Mouse (Mus musculus) adipose tissue, adult 10 weeks (tissue): Measurements from ENCODE around the gene Olfr362. TPM values are rescaled to one million over a fixed set of nuclear protein-coding genes. Genes with fewer than 3 reads are reported as not detected.

Experiments used
- polyA plus RNA-seq: library from polyadenylated mRNA; stranded (reverse); fragments of 350-450 nt; fragmentation: Illumina TruSeq; extraction: RNeasy Lipid Tissue Mini Kit (QIAGEN cat#74804); gene quantifications from one replicate; pipeline ENCODE4 v1.2.3, GENCODE M21; 2014; ENCODE audit warnings: low read depth, low replicate concordance

Olfr362 gene
- not detected for polyA plus RNA-seq

GRCm38 (mm10) chr2:37117810-37118209, at the start of gene Olfr362:
Gene Olfr362, minus strand, starts transcription at chr2:37117910.

GRCm38 (mm10) chr2:37139022-37139421, 21.3 kb upstream of the Olfr362 start, which contains the start of gene Olfr364-ps1:
Gene Olfr364-ps1, plus strand, starts transcription at chr2:37139322.

GRCm38 (mm10) chr2:37089190-37089589, 28.5 kb downstream of the Olfr362 start, which contains the start of gene Olfr361:
Gene Olfr361, minus strand, starts transcription at chr2:37089290.

GRCm38 (mm10) chr2:37065446-37065845, 52.3 kb downstream of the Olfr362 start, which contains the start of gene Olfr360:
Gene Olfr360, plus strand, starts transcription at chr2:37065746.

Other genes with a start within 250 kb of the Olfr362 start
- gene Olfr352, start 249.4 kb downstream of the Olfr362 start, polyA plus RNA-seq = not detected
- not detected for gene Olfr353, start 225.0 kb downstream of the Olfr362 start, polyA plus RNA-seq
- not detected for gene Olfr354, start 212.2 kb downstream of the Olfr362 start, polyA plus RNA-seq
- not detected for gene Olfr355, start 189.0 kb downstream of the Olfr362 start, polyA plus RNA-seq
- gene Olfr356, start 180.8 kb downstream of the Olfr362 start, polyA plus RNA-seq = not detected
- gene Olfr357, start 124.1 kb downstream of the Olfr362 start, polyA plus RNA-seq = not detected
- gene Olfr358, start 108.6 kb downstream of the Olfr362 start, polyA plus RNA-seq = not detected
- not detected for gene Olfr360, start 52.2 kb downstream of the Olfr362 start, polyA plus RNA-seq
- not detected for gene Olfr361, start 28.6 kb downstream of the Olfr362 start, polyA plus RNA-seq
- gene Olfr364-ps1, start 21.4 kb upstream of the Olfr362 start, polyA plus RNA-seq = not detected
- gene Olfr365, start 70.3 kb upstream of the Olfr362 start, polyA plus RNA-seq = not detected
- gene Olfr366, start 93.7 kb upstream of the Olfr362 start, polyA plus RNA-seq = not detected
- gene Olfr368, start 208.6 kb upstream of the Olfr362 start, polyA plus RNA-seq = not detected
- 26.6 TPM for gene Pdcl, start 241.4 kb upstream of the Olfr362 start, polyA plus RNA-seq